Mouse (Mus musculus) limb, embryonic 11.5 days (tissue): Measurements from ENCODE around the gene Cyp24a1. TPM values are rescaled to one million over a fixed set of nuclear protein-coding genes. Genes with fewer than 3 reads are reported as not detected.

Experiments used
- ATAC-seq: fragments of 200-750 bp; cut with Nextera tagmentation; 2 replicates; pipeline ENCODE4 v1.8.0; 2017; ENCODE audit warnings: low read depth; ENCODE audit not compliant: insufficient number of reproducible peaks, low FRiP score, low TSS enrichment
- DNase-seq: peaks from one replicate; pipeline ENCODE4 v3.0.0-alpha.2; 2015; ENCODE audit warnings: low spot score
- H3K27ac ChIP-seq: fragments of 300-500 bp; sonication (generic); replicated peaks from 2 replicates; pipeline ENCODE4 v1.5.1; 2014; ENCODE audit warnings: low read depth, mild to moderate bottlenecking, low read length
- H3K27me3 ChIP-seq: fragments of 300-500 bp; sonication (generic); 2 replicates; pipeline ENCODE4 v1.6.1; 2014; ENCODE audit warnings: mild to moderate bottlenecking, low read length, mixed read lengths; ENCODE audit not compliant: control insufficient read depth, insufficient read depth
- H3K36me3 ChIP-seq: fragments of 300-500 bp; sonication (generic); 2 replicates; pipeline ENCODE4 v1.6.1; 2014; ENCODE audit warnings: mild to moderate bottlenecking, low read length, moderate library complexity, mixed read lengths; ENCODE audit not compliant: control insufficient read depth, insufficient read depth
- H3K4me1 ChIP-seq: fragments of 300-500 bp; sonication (generic); 2 replicates; pipeline ENCODE4 v1.6.1; 2014; ENCODE audit warnings: low read length, mixed read lengths; ENCODE audit not compliant: control insufficient read depth, insufficient read depth
- H3K4me2 ChIP-seq: fragments of 300-500 bp; sonication (generic); 2 replicates; pipeline ENCODE4 v1.6.1; 2014; ENCODE audit warnings: low read depth, mild to moderate bottlenecking, moderate library complexity; ENCODE audit not compliant: severe bottlenecking
- H3K4me3 ChIP-seq: fragments of 300-500 bp; sonication (generic); 2 replicates; pipeline ENCODE4 v1.5.1; 2014; ENCODE audit warnings: low read depth, low read length
- H3K9ac ChIP-seq: fragments of 300-500 bp; sonication (generic); 2 replicates; pipeline ENCODE4 v1.6.1; 2014; ENCODE audit warnings: mild to moderate bottlenecking, low read length
- H3K9me3 ChIP-seq: fragments of 300-500 bp; sonication (generic); 2 replicates; pipeline ENCODE4 v1.6.1; 2016; ENCODE audit warnings: low read length; ENCODE audit not compliant: control insufficient read depth
- WGBS: fragments of 180-500 bp; shearing (Covaris S2); extraction: QIAGEN DNeasy Blood & Tissue Kit; methylation state at CpG from one replicate; pipeline ENCODE4 v1.1.7; 2014; 5-methylcytosine and 5-hydroxymethylcytosine counted together
- polyA plus RNA-seq: library from polyadenylated mRNA; unstranded; fragments of >200 nt; fragmentation: Nextera tagmentation; extraction: Ambion mirVana; gene quantifications from 2 replicates; pipeline ENCODE4 v1.2.1, GENCODE M21; 2014

Cyp24a1 gene
- polyA plus RNA-seq, 1 experiment from 2014 or later = not detected

DNA sequence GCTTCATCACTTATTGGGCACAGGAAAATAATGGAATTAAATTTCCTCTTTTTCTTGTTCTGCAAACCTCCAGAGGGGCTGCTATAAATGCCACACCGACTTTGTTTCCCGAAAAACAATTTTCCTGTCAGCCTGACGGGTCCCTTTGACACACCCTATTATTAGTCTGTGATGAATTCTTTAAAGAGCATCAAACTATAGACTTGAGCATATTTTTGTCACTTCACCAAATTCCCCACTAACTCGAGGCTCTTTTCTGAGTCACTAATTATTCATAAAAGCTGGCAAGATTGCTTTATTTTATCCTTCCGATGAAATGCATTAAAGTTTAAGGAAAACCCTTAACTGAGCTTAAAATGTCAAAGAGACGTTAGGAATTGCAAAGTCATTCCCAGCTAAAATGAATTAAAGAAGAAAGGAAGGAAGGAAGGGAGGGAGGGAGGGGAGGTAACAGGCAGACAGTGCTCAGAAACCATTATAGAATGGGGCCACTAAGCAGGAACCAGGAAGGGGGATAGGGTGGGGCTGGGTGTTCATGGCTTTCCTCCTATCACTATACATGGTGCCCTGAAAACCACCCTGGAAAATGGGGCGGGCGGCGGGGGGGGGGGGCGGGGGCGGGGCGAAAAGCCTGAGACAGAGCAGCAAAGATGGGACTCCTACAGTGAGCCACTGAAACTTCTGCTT is 37.3 kb upstream of the Cyp24a1 start:
- WGBS = 65% methylated on average over 9 of the region's 12 CpGs
- Histone ChIP-seq H3K27ac (no peak overlapping the region), H3K27me3 (no peaks in the 10 kb centered on the region), H3K36me3 (no peaks in the 10 kb centered on the region), H3K9me3 (no peaks in the 10 kb centered on the region), H3K9ac (no peak overlapping the region), H3K4me3 (no peak overlapping the region), H3K4me2 (no peak overlapping the region), H3K4me1 (0 out of 2 replicates have a peak, but pooled peaks cover 2% of the 10 kb centered on the region)
- no peak for ATAC-seq
- no peak for DNase-seq

DNA sequence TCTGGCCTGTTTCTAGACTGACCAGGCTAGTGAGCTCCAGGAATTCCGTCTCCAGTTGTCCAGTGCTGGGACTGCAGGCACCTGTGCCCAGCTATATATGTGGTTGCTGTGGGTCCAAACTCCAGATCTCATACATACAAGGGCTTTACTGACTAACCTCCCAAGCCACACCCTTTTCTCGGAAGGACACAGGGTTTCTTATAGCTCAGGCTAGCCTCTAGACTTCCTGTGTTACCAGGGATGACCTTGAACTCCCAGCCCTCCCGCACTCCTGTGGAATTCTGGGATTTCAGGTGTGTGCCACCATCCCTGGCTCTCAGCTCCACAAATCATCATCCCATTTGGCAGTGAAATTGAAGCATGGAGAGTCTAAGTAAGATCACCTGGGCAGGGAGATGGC is 33.3 kb upstream of the Cyp24a1 start:
- H3K27ac ChIP-seq = no peak overlapping the region
- no peak overlapping the region for H3K4me3 ChIP-seq
- 93% methylated on average over 3 of the region's 3 CpGs for WGBS
- no peak overlapping the region for H3K9ac ChIP-seq
- no peaks in the 10 kb centered on the region for H3K27me3 ChIP-seq
- no peak overlapping the region for H3K4me2 ChIP-seq
- no peaks in the 10 kb centered on the region for H3K36me3 ChIP-seq
- H3K9me3 ChIP-seq = no peaks in the 10 kb centered on the region
- no peak for ATAC-seq
- DNase-seq = no peak
- no peaks in the 10 kb centered on the region for H3K4me1 ChIP-seq

DNA sequence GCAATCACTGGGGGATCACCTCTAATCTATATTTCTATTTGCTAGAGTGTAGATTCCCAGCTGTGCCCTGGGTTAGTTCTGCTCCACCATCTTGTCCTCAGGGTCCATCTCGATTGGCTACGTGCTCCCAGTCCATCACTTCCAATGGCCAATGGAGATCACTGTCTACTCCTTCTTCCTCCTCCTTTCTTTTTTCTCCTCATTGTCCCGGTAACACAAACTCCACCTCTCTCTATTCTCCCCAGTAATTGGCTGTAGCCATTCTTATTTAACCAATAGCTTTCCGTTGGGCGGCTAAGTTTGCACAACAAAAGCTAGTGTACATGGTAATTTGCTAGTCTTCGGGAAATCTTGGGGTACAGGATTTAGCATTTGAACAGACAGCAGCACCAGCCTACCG is 32.8 kb upstream of the Cyp24a1 start:
- ATAC-seq = no peak
- H3K27me3 ChIP-seq = no peaks in the 10 kb centered on the region
- WGBS = 93% methylated on average over 7 of the region's 7 CpGs

DNA sequence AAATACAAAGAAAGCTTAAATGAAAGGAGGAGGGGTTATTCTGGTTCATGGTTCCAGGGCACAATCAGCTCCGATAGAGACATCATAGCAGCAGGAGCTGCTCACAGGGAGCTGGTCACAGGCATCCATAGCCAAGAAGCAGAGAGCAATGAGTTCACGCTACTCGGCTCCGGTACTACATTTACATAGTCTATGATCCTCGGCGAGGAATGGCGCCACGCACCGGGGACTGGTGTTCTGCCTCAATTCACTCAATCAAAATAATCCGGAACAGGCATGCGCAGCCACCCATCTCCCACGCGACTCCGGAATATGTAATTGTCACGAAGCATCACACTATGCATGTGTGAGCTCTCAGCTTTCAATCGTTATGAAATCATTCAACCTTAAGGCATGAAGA is 31.1 kb upstream of the Cyp24a1 start:
- Histone ChIP-seq H3K4me2 (no peak overlapping the region), H3K9me3 (no peaks in the 10 kb centered on the region), H3K9ac (no peak overlapping the region), H3K4me3 (no peak overlapping the region), H3K4me1 (no peaks in the 10 kb centered on the region), H3K36me3 (no peaks in the 10 kb centered on the region), H3K27me3 (no peaks in the 10 kb centered on the region), H3K27ac (no peak overlapping the region)
- DNase-seq (no peak), ATAC-seq (no peak)
- WGBS = 94% methylated on average over 16 of the region's 16 CpGs

More for the DNA sequence above, 32.8 kb upstream of the Cyp24a1 start:
- DNase-seq = no peak
- H3K36me3 ChIP-seq = no peaks in the 10 kb centered on the region
- no peaks in the 10 kb centered on the region for H3K9me3 ChIP-seq
- no peak overlapping the region for H3K4me2 ChIP-seq
- H3K9ac ChIP-seq = no peak overlapping the region
- no peak overlapping the region for H3K27ac ChIP-seq
- H3K4me3 ChIP-seq = no peak overlapping the region
- no peaks in the 10 kb centered on the region for H3K4me1 ChIP-seq

DNA sequence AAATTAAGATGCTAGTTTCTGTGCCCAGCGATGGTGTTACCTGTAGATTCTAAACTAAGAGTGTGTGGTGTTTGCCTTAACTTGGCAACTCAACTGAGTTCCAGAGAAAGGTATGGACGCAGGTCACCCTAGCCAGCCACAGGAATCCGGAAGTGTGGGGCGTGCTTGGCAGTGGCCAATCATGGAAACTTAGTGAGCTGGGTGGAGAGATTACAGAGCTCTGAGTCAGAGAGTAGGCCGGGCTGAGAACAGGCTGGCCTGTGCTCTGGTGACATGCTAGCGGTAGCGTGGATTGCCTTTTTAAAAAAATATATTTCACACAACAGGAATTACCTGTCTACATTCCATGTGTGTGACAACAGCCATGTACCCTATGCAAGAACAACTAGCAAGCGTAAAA is 29.6 kb upstream of the Cyp24a1 start:
- no peak overlapping the region for H3K9ac ChIP-seq
- H3K4me1 ChIP-seq = no peaks in the 10 kb centered on the region
- H3K4me2 ChIP-seq = no peak overlapping the region
- H3K9me3 ChIP-seq = no peaks in the 10 kb centered on the region
- H3K27ac ChIP-seq = no peak overlapping the region
- ATAC-seq = no peak
- no peaks in the 10 kb centered on the region for H3K27me3 ChIP-seq
- DNase-seq = no peak
- H3K36me3 ChIP-seq = no peaks in the 10 kb centered on the region
- H3K4me3 ChIP-seq = no peak overlapping the region
- WGBS = 88% methylated on average over 8 of the region's 8 CpGs

DNA sequence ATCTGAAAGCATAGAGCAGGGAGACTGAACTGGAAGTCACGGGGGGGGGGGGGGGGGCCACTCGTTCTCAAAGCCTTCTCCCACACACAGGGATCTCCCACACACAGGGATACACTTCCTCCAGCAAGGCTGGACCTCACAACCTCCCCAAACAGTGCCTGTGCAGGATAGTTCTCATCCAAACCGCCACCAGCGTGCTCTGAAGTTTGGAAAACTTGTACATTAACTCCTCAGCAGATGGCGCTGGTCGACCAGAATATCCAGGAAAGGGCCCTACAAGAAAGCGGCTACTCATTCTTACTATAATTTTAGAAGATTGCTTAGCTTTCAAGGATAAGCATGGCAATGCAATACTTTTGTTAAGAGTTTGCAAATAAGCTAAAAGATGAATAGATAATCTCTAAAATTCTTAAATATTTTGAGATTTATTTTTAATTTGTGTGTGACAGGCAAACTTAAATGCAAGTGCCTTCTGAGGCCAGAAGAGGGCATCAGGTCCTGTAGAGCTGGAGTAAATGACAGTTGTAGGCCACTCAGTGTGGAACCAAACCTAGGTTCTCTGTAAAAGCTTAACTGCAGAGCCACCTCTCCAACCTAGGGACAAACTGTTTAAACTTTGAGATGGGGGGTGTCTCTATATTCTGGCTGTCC is 23.5 kb upstream of the Cyp24a1 start:
- H3K4me2 ChIP-seq = no peak overlapping the region
- no peaks in the 10 kb centered on the region for H3K4me1 ChIP-seq
- H3K27me3 ChIP-seq = no peaks in the 10 kb centered on the region
- ATAC-seq (no peak), DNase-seq (peak; percentile 82)
- H3K4me3 ChIP-seq = no peak overlapping the region
- H3K9me3 ChIP-seq = no peaks in the 10 kb centered on the region
- WGBS = 12% methylated on average over 7 of the region's 7 CpGs
- no peak overlapping the region for H3K9ac ChIP-seq
- H3K36me3 ChIP-seq = peaks cover 4% of the 10 kb centered on the region
- no peak overlapping the region for H3K27ac ChIP-seq

DNA sequence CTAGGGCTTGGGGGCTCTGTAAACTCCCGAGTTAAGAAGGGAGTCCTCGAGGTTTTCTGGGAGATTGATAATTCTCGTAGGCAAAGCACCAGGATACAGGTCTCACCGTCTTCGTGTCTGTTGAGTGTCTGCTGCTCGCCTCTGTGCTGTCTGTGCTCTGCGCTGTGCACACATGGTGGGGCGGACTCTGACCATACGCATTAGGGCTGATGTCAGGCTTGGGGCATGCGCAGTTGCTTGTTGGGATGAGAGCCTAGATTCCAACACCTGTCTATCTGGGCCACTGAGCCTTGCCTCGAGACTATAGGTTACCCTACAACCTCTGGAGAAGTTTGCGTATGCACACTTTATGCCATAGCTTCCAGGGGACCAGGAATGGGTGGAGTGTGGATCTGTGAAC is 16.8 kb upstream of the Cyp24a1 start:
- H3K9ac ChIP-seq = no peak overlapping the region
- no peak for DNase-seq
- WGBS = 94% methylated on average over 12 of the region's 12 CpGs
- peaks cover 4% of the 10 kb centered on the region for H3K36me3 ChIP-seq
- H3K4me3 ChIP-seq = no peak overlapping the region
- no peak for ATAC-seq
- no peak overlapping the region for H3K4me2 ChIP-seq
- H3K27ac ChIP-seq = no peak overlapping the region
- H3K4me1 ChIP-seq = peaks cover 7% of the 10 kb centered on the region; the same call in 1 of the 2 replicates
- H3K27me3 ChIP-seq = no peaks in the 10 kb centered on the region
- H3K9me3 ChIP-seq = no peaks in the 10 kb centered on the region

DNA sequence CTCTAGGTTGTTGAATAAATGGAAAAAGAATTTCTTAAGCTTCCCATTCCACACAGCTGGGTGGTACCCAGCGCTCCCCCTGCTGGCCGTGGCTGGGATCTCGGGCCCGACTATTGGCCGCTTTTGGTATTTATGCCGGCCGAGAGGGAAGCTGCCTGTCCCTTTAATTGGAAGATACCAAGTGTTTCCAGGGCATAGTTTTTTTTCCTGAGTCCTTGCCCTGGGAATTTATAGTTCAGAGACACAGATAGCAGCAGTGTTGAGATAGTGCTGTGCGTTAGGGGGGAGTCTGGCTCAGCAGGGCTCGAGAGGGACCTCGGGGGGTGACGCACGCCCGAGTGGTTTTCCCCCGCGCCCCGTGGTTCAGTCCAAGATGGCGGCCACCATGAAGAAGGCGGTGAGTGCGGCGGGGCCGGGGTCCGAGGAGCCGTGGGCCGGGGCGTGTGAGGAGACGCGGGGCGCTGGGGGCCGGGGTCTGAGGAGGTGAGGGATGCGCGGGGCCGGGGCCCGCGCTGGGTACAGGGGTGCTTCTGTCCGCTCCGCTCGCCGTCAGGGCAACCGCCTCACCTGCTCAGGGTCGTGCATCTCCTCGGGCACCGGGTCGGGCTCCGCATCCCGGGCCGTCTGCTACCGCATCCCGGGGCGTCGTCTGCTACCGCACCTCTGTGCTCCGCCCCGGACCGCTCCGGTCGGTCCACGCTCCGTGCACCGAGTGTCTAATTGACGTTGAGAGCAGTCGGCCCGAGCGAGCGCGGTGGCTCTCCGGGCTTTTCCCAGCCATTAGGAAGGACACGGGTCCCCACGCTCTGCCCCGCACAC is 14.3 kb upstream of the Cyp24a1 start:
- H3K4me3 ChIP-seq = peak overlapping the region; percentile 90
- DNase-seq = peak; percentile 97
- H3K4me1 ChIP-seq = peaks cover 7% of the 10 kb centered on the region; the same call in 1 of the 2 replicates
- peak overlapping the region; percentile 49 for H3K27ac ChIP-seq
- WGBS = under 1% methylated on average over 60 of the region's 69 CpGs
- ATAC-seq = peak; percentile 38; the same call in 1 of the 2 replicates
- no peaks in the 10 kb centered on the region; the same call in 1 of the 2 replicates for H3K36me3 ChIP-seq
- H3K9ac ChIP-seq = peak overlapping the region; percentile 83
- H3K27me3 ChIP-seq = no peaks in the 10 kb centered on the region
- peak overlapping the region; percentile 63 for H3K4me2 ChIP-seq
- no peaks in the 10 kb centered on the region for H3K9me3 ChIP-seq
